Mouse (Mus musculus) forebrain, embryonic 13.5 days (tissue): ENCODE measurements around the gene Olfr90. TPM values are rescaled to one million over a fixed set of nuclear protein-coding genes. Genes with fewer than 3 reads are reported as not detected.
"Not testable (repeated sequence)": the region's sequence is repeated elsewhere in the genome, so short reads cannot be mapped to it uniquely, and the experiment has no call there.

Experiments used
- ATAC-seq: fragments of 200-750 bp; cut with Nextera tagmentation; 2 replicates; pipeline ENCODE4 v1.8.0; 2017
- H3K27ac ChIP-seq: fragments of 300-500 bp; sonication (generic); 2 replicates; pipeline ENCODE4 v1.5.1; 2015; ENCODE audit warnings: inconsistent platforms, mild to moderate bottlenecking, moderate library complexity
- H3K27me3 ChIP-seq: fragments of 300-500 bp; sonication (generic); 2 replicates; pipeline ENCODE4 v1.6.1; 2015; ENCODE audit warnings: mild to moderate bottlenecking, inconsistent platforms
- H3K36me3 ChIP-seq: fragments of 300-500 bp; sonication (generic); 2 replicates; pipeline ENCODE4 v1.6.1; 2015; ENCODE audit warnings: mild to moderate bottlenecking, inconsistent platforms; ENCODE audit not compliant: poor library complexity, severe bottlenecking
- H3K4me1 ChIP-seq: fragments of 300-500 bp; sonication (generic); 2 replicates; pipeline ENCODE4 v1.6.1; 2015; ENCODE audit warnings: inconsistent platforms
- H3K4me2 ChIP-seq: fragments of 300-500 bp; sonication (generic); 2 replicates; pipeline ENCODE4 v1.6.1; 2015; ENCODE audit warnings: inconsistent platforms, mild to moderate bottlenecking, moderate library complexity
- H3K4me3 ChIP-seq: fragments of 300-500 bp; sonication (generic); 2 replicates; pipeline ENCODE4 v1.5.1; 2015; ENCODE audit warnings: mild to moderate bottlenecking, inconsistent platforms
- H3K9ac ChIP-seq: fragments of 300-500 bp; sonication (generic); 2 replicates; pipeline ENCODE4 v1.6.1; 2015; ENCODE audit warnings: mild to moderate bottlenecking, inconsistent platforms
- H3K9me3 ChIP-seq: fragments of 300-500 bp; sonication (generic); replicated peaks from 2 replicates; pipeline ENCODE4 v1.6.1; 2016; ENCODE audit warnings: inconsistent platforms
- WGBS: fragments of 180-500 bp; shearing (Covaris S2); methylation state at CpG from one replicate; pipeline ENCODE4 v1.1.7; 2015; 5-methylcytosine and 5-hydroxymethylcytosine counted together
- polyA plus RNA-seq: library from polyadenylated mRNA; unstranded; fragments of >200 nt; fragmentation: Nextera tagmentation; extraction: Ambion mirVana; gene quantifications from 2 replicates; pipeline ENCODE4 v1.2.1, GENCODE M21; 2015

Gene Olfr90
- 0.09 and 0.10 TPM in 2 replicates for polyA plus RNA-seq

GRCm38 (mm10) chr17:37088399-37088798, at the start of gene Olfr90:
Gene Olfr90 (minus strand): TSS chr17:37088499.
- ATAC-seq, result no peak
- H3K36me3 ChIP-seq, result no peaks in the 10 kb centered on the region
- H3K27me3 ChIP-seq, result no peaks in the 10 kb centered on the region
- H3K4me3 ChIP-seq, result no peak within 1 kb of the TSS
- no peaks in the 10 kb centered on the region for H3K4me1 ChIP-seq
- no peak within 1 kb of the TSS for H3K9ac ChIP-seq
- no peaks in the 10 kb centered on the region for H3K9me3 ChIP-seq
- H3K4me2 ChIP-seq, result no peak within 1 kb of the TSS
- H3K27ac ChIP-seq, result no peak within 1 kb of the TSS

GRCm38 (mm10) chr17:37131366-37131765, 43.1 kb upstream of the Olfr90 start:
- not testable (repeated sequence) for H3K36me3 ChIP-seq, H3K9ac ChIP-seq, H3K4me3 ChIP-seq, H3K27ac ChIP-seq, H3K9me3 ChIP-seq, H3K4me1 ChIP-seq, H3K4me2 ChIP-seq, ATAC-seq, H3K27me3 ChIP-seq
- WGBS, result 66% methylated on average over 4 of the region's 4 CpGs

- Histone ChIP-seq H3K4me2 (no peak within 1 kb of the TSS), H3K27me3 (no peaks in the 10 kb centered on the region), H3K36me3 (no peaks in the 10 kb centered on the region), H3K4me3 (no peak within 1 kb of the TSS), H3K9ac (no peak within 1 kb of the TSS), H3K4me1 (no peaks in the 10 kb centered on the region), H3K27ac (no peak within 1 kb of the TSS), H3K9me3 (no peaks in the 10 kb centered on the region)
- no peak for ATAC-seq
- WGBS, result 85% methylated on average over 2 of the region's 2 CpGs
Observed at GRCm38 (mm10) chr17:37119988-37120387, 31.7 kb upstream of the Olfr90 start, which contains the start of gene Olfr92. Gene Olfr92 (minus strand): TSS chr17:37120088.

GRCm38 (mm10) chr17:37098178-37098577, 9.9 kb upstream of the Olfr90 start, which contains the start of gene Olfr91:
Gene Olfr91 (minus strand): TSS chr17:37098278.
- no peaks in the 10 kb centered on the region for H3K4me1 ChIP-seq
- 93% methylated on average over 1 of the region's 1 CpGs for WGBS
- H3K9me3 ChIP-seq, result no peaks in the 10 kb centered on the region
- no peaks in the 10 kb centered on the region for H3K27me3 ChIP-seq
- no peak within 1 kb of the TSS for H3K9ac ChIP-seq
- H3K27ac ChIP-seq, result no peak within 1 kb of the TSS
- H3K36me3 ChIP-seq, result no peaks in the 10 kb centered on the region
- no peak for ATAC-seq
- no peak within 1 kb of the TSS for H3K4me3 ChIP-seq
- H3K4me2 ChIP-seq, result no peak within 1 kb of the TSS

- H3K9me3 ChIP-seq, result no peaks in the 10 kb centered on the region
- H3K9ac ChIP-seq, result no peak overlapping the region
- no peak for ATAC-seq
- no peaks in the 10 kb centered on the region for H3K4me1 ChIP-seq
- H3K27me3 ChIP-seq, result no peaks in the 10 kb centered on the region
- no peak overlapping the region for H3K4me3 ChIP-seq
- no peaks in the 10 kb centered on the region for H3K36me3 ChIP-seq
- H3K4me2 ChIP-seq, result no peak overlapping the region
- no peak overlapping the region for H3K27ac ChIP-seq
- WGBS, result 78% methylated on average over 5 of the region's 5 CpGs
Observed at GRCm38 (mm10) chr17:37093289-37093688, 5.0 kb upstream of the Olfr90 start.

- Histone ChIP-seq H3K27ac (no peak overlapping the region), H3K9me3 (no peaks in the 10 kb centered on the region), H3K4me2 (no peak overlapping the region), H3K9ac (no peak overlapping the region), H3K4me3 (no peak overlapping the region), H3K4me1 (no peaks in the 10 kb centered on the region), H3K36me3 (no peaks in the 10 kb centered on the region), H3K27me3 (no peaks in the 10 kb centered on the region)
- no peak for ATAC-seq
- WGBS, result 82% methylated on average over 1 of the region's 1 CpGs
Observed at GRCm38 (mm10) chr17:37092198-37092597, 3.9 kb upstream of the Olfr90 start.

GRCm38 (mm10) chr17:37085545-37085944, 2.8 kb downstream of the Olfr90 start:
- 83% methylated on average over 10 of the region's 10 CpGs for WGBS
- H3K27me3 ChIP-seq, result 0 out of 2 replicates have a peak, but pooled peaks cover 4% of the 10 kb centered on the region
- H3K4me1 ChIP-seq, result no peaks in the 10 kb centered on the region
- no peaks in the 10 kb centered on the region for H3K36me3 ChIP-seq
- ATAC-seq, result no peak
- no peaks in the 10 kb centered on the region for H3K9me3 ChIP-seq
- no peak overlapping the region; the same call in 1 of the 2 replicates for H3K9ac ChIP-seq
- no peak overlapping the region for H3K4me3 ChIP-seq
- H3K27ac ChIP-seq, result no peak overlapping the region
- H3K4me2 ChIP-seq, result no peak overlapping the region

- no peak for ATAC-seq
- Histone ChIP-seq H3K36me3 (no peaks in the 10 kb centered on the region), H3K9ac (no peak overlapping the region), H3K4me3 (no peak overlapping the region), H3K9me3 (no peaks in the 10 kb centered on the region), H3K4me2 (no peak overlapping the region), H3K27ac (no peak overlapping the region), H3K27me3 (0 out of 2 replicates have a peak, but pooled peaks cover 4% of the 10 kb centered on the region), H3K4me1 (peaks cover 6% of the 10 kb centered on the region)
- WGBS, result 63% methylated on average over 5 of the region's 5 CpGs
Observed at GRCm38 (mm10) chr17:37084632-37085031, 3.7 kb downstream of the Olfr90 start.

- no peaks in the 10 kb centered on the region for H3K36me3 ChIP-seq
Observed at GRCm38 (mm10) chr17:37083327-37083726, 5.0 kb downstream of the Olfr90 start.

GRCm38 (mm10) chr17:37081659-37082058, 6.6 kb downstream of the Olfr90 start:
- 91% methylated on average over 4 of the region's 4 CpGs for WGBS

More at GRCm38 (mm10) chr17:37083327-37083726, 5.0 kb downstream of the Olfr90 start:
- WGBS, result 5% methylated on average over 7 of the region's 8 CpGs
- no peak overlapping the region for H3K4me3 ChIP-seq
- H3K4me2 ChIP-seq, result no peak overlapping the region
- H3K9me3 ChIP-seq, result no peaks in the 10 kb centered on the region
- no peak overlapping the region for H3K9ac ChIP-seq
- H3K4me1 ChIP-seq, result peaks cover 19% of the 10 kb centered on the region
- H3K27ac ChIP-seq, result no peak overlapping the region
- H3K27me3 ChIP-seq, result 0 out of 2 replicates have a peak, but pooled peaks cover 4% of the 10 kb centered on the region
- ATAC-seq, result peak; percentile 57; the same call in 1 of the 2 replicates

GRCm38 (mm10) chr17:37080119-37080518, 8.2 kb downstream of the Olfr90 start:
- Histone ChIP-seq H3K27me3 (0 out of 2 replicates have a peak, but pooled peaks cover 4% of the 10 kb centered on the region), H3K4me3 (no peak overlapping the region), H3K4me1 (peaks cover 22% of the 10 kb centered on the region), H3K9ac (no peak overlapping the region), H3K9me3 (no peaks in the 10 kb centered on the region), H3K27ac (no peak overlapping the region), H3K4me2 (no peak overlapping the region), H3K36me3 (peaks cover 19% of the 10 kb centered on the region)
- no peak for ATAC-seq
- WGBS, result 28% methylated on average over 5 of the region's 5 CpGs

More at GRCm38 (mm10) chr17:37081659-37082058, 6.6 kb downstream of the Olfr90 start:
- H3K4me2 ChIP-seq, result no peak overlapping the region
- peaks cover 22% of the 10 kb centered on the region for H3K4me1 ChIP-seq
- no peak for ATAC-seq
- no peak overlapping the region for H3K9ac ChIP-seq
- 0 out of 2 replicates have a peak, but pooled peaks cover 4% of the 10 kb centered on the region for H3K27me3 ChIP-seq
- no peaks in the 10 kb centered on the region for H3K9me3 ChIP-seq
- H3K4me3 ChIP-seq, result no peak overlapping the region
- H3K36me3 ChIP-seq, result peaks cover 3% of the 10 kb centered on the region; the same call in 1 of the 2 replicates
- H3K27ac ChIP-seq, result no peak overlapping the region

GRCm38 (mm10) chr17:37078990-37079389, 9.3 kb downstream of the Olfr90 start:
- Histone ChIP-seq H3K9ac (no peak overlapping the region), H3K4me2 (peak overlapping the region; percentile 40)
- 2% methylated on average over 2 of the region's 2 CpGs for WGBS

GRCm38 (mm10) chr17:37078193-37078592, 10.1 kb downstream of the Olfr90 start:
- Histone ChIP-seq H3K27me3 (0 out of 2 replicates have a peak, but pooled peaks cover 4% of the 10 kb centered on the region), H3K4me1 (peaks cover 25% of the 10 kb centered on the region), H3K9me3 (no peaks in the 10 kb centered on the region), H3K36me3 (peaks cover 38% of the 10 kb centered on the region), H3K4me3 (no peak overlapping the region), H3K4me2 (no peak overlapping the region), H3K9ac (no peak overlapping the region), H3K27ac (no peak overlapping the region; the same call in 1 of the 2 replicates)
- WGBS, result 25% methylated on average over 1 of the region's 1 CpGs
- ATAC-seq, result no peak

More at GRCm38 (mm10) chr17:37078990-37079389, 9.3 kb downstream of the Olfr90 start:
- peak; percentile 64 for ATAC-seq
- H3K36me3 ChIP-seq, result peaks cover 30% of the 10 kb centered on the region
- H3K9me3 ChIP-seq, result no peaks in the 10 kb centered on the region
- no peak overlapping the region for H3K4me3 ChIP-seq
- peak overlapping the region; percentile 59 for H3K27ac ChIP-seq
- peaks cover 22% of the 10 kb centered on the region for H3K4me1 ChIP-seq
- H3K27me3 ChIP-seq, result 0 out of 2 replicates have a peak, but pooled peaks cover 4% of the 10 kb centered on the region
